10 mouse cellular contexts compared by ENCODE assay signal in genomic region chr17:25801029-25801428, GRCm38 (mm10). TPM values are rescaled to one million over a fixed set of nuclear protein-coding genes. Genes with fewer than 3 reads are reported as not detected.
A peak's percentile ranks its signal among the peaks of the same experiment; 100 is the strongest.
DNase-seq lines count a peak whose midpoint lies in the region; ATAC-seq and TF ChIP-seq lines count a peak whose summit lies in the region.
"Had no signal": no experiment of that assay in that cellular context is flagged by ENCODE, and none has a peak within 500 bp of the region (broad histone marks: within the 10 kb centered on the region; RNA-seq: fewer than 3 reads in every experiment).

No protein-coding gene starts in this region.

- no peaks in the 10 kb centered on the region for H3K9me3 ChIP-seq in hindbrain, embryonic 10.5 days
- H3K9me3 ChIP-seq in hindbrain, embryonic 13.5 days: no peaks in the 10 kb centered on the region
- H3K9me3 ChIP-seq in E14TG2a.4 (ENCODE audit: low read length): no peaks in the 10 kb centered on the region
- H3K9me3 ChIP-seq in forebrain, postnatal 0 days (ENCODE audit: low read length): no peaks in the 10 kb centered on the region
- H3K9me3 ChIP-seq: embryonic facial prominence, embryonic 15.5 days had no signal

- 11% methylated on average over 6 of the region's 6 CpGs for WGBS in hindbrain, embryonic 10.5 days
- WGBS in hindbrain, embryonic 13.5 days: 9% methylated on average over 6 of the region's 6 CpGs
- 5% methylated on average over 6 of the region's 6 CpGs for WGBS in forebrain, postnatal 0 days

- peaks cover 46% of the 10 kb centered on the region for H3K4me1 ChIP-seq in hindbrain, embryonic 10.5 days (replicated peaks)
- peaks cover 41% of the 10 kb centered on the region for H3K4me1 ChIP-seq in hindbrain, embryonic 13.5 days (replicated peaks)
- H3K4me1 ChIP-seq in E14TG2a.4 (replicated peaks; ENCODE audit: low read depth, low read length): peaks cover 21% of the 10 kb centered on the region
- peaks cover 9% of the 10 kb centered on the region; the same call in 1 of the 2 replicates for H3K4me1 ChIP-seq in forebrain, postnatal 0 days (ENCODE audit: insufficient read depth)

- H3K4me3 ChIP-seq in hindbrain, embryonic 10.5 days: no peak overlapping the region
- no peak overlapping the region for H3K4me3 ChIP-seq in hindbrain, embryonic 13.5 days
- no peak overlapping the region for H3K4me3 ChIP-seq in E14TG2a.4 (replicated peaks; ENCODE audit: low read length)
- H3K4me3 ChIP-seq in forebrain, postnatal 0 days (ENCODE audit: low read depth, low read length): no peak overlapping the region
- H3K4me3 ChIP-seq: embryonic facial prominence, embryonic 15.5 days had no signal

- H3K36me3 ChIP-seq in hindbrain, embryonic 10.5 days: no peaks in the 10 kb centered on the region
- no peaks in the 10 kb centered on the region for H3K36me3 ChIP-seq in hindbrain, embryonic 13.5 days
- H3K36me3 ChIP-seq in E14TG2a.4 (ENCODE audit: insufficient read depth, low read length): no peaks in the 10 kb centered on the region
- no peaks in the 10 kb centered on the region for H3K36me3 ChIP-seq in forebrain, postnatal 0 days (ENCODE audit: insufficient read depth)
- H3K36me3 ChIP-seq: embryonic facial prominence, embryonic 15.5 days had no signal

- TF ChIP-seq CTCF in E14TG2a.4 (conservative IDR thresholded peaks at IDR 0.05; ENCODE audit: low read length): peak; percentile 79
- peak; percentile 87 for TF ChIP-seq CTCF in forebrain, postnatal 0 days (IDR thresholded peaks at IDR 0.05; ENCODE audit: low read depth)

- ATAC-seq in hindbrain, embryonic 13.5 days (ENCODE audit: low FRiP score): no peak
- ATAC-seq in forebrain, postnatal 0 days: peak; percentile 32; the same call in 1 of the 2 replicates

- H3K4me2 ChIP-seq in hindbrain, embryonic 13.5 days: no peak overlapping the region
- H3K4me2 ChIP-seq in forebrain, postnatal 0 days (ENCODE audit: low read depth): no peak overlapping the region
- H3K4me2 ChIP-seq: embryonic facial prominence, embryonic 15.5 days had no signal

- H3K27ac ChIP-seq in hindbrain, embryonic 10.5 days: no peak overlapping the region
- no peak overlapping the region for H3K27ac ChIP-seq in hindbrain, embryonic 13.5 days
- H3K27ac ChIP-seq in forebrain, postnatal 0 days (ENCODE audit: low read depth, low read length): no peak overlapping the region
- H3K27ac ChIP-seq: embryonic facial prominence, embryonic 15.5 days; macrophage had no signal

- peaks cover 8% of the 10 kb centered on the region; the same call in 1 of the 2 replicates for H3K27me3 ChIP-seq in hindbrain, embryonic 10.5 days (ENCODE audit: insufficient read depth, poor library complexity, severe bottlenecking)
- peaks cover 8% of the 10 kb centered on the region for H3K27me3 ChIP-seq in hindbrain, embryonic 13.5 days
- H3K27me3 ChIP-seq in E14TG2a.4 (ENCODE audit: insufficient read depth, low read length): peaks cover 39% of the 10 kb centered on the region
- peaks cover 6% of the 10 kb centered on the region; the same call in 1 of the 2 replicates for H3K27me3 ChIP-seq in forebrain, postnatal 0 days (ENCODE audit: insufficient read depth, low read length)

- DNase-seq in hindbrain, embryonic 10.5 days (ENCODE audit: low spot score): peak; percentile 73
- DNase-seq in c-Kit-positive CD71-positive TER-119-positive erythroid progenitor cells, embryonic 14.5 days (ENCODE audit: low spot score): peak; percentile 67
- peak; percentile 82 for DNase-seq in forebrain, postnatal 0 days
- peak; percentile 80 to 81 for DNase-seq in kidney, postnatal 36 days
- DNase-seq in lung, postnatal 36 days: peak; percentile 90
- peak; percentile 80 for DNase-seq in thymus, postnatal 14 days

- H3K9ac ChIP-seq in hindbrain, embryonic 13.5 days: no peak overlapping the region
- no peak overlapping the region for H3K9ac ChIP-seq in forebrain, postnatal 0 days
- H3K9ac ChIP-seq: embryonic facial prominence, embryonic 15.5 days had no signal

RNA-seq across cellular contexts. Expression of gene Metrn, which starts 4.1 kb away (rescaled TPM):
- polyA plus RNA-seq in hindbrain, embryonic 10.5 days (2016; fragmentation: Nextera tagmentation; extraction: Ambion mirVana): 174 and 193 TPM in 2 replicates
- 45.4 and 57.6 TPM in 2 replicates for polyA plus RNA-seq in hindbrain, embryonic 13.5 days (2015; fragmentation: Nextera tagmentation; extraction: Ambion mirVana)
- total RNA-seq in forebrain, postnatal 0 days (2014; rRNA removed): 136 and 148 TPM in 2 replicates
- 56.9 and 59.3 TPM in 2 replicates for polyA plus RNA-seq in forebrain, postnatal 0 days (2015; fragmentation: Nextera tagmentation; extraction: Ambion mirVana)

RNA-seq across cellular contexts. Expression of gene AC134908.4, which starts 5.6 kb away (rescaled TPM):
- polyA plus RNA-seq in hindbrain, embryonic 10.5 days (2016; fragmentation: Nextera tagmentation; extraction: Ambion mirVana): 3.4 and 4.5 TPM in 2 replicates
- polyA plus RNA-seq in hindbrain, embryonic 13.5 days (2015; fragmentation: Nextera tagmentation; extraction: Ambion mirVana): 0.60 TPM in 1 of 2 replicates, not detected in the other
- total RNA-seq in forebrain, postnatal 0 days (2014; rRNA removed): 0.31 TPM in 1 of 2 replicates, not detected in the other
- 1.1 TPM in 1 of 2 replicates, not detected in the other for polyA plus RNA-seq in forebrain, postnatal 0 days (2015; fragmentation: Nextera tagmentation; extraction: Ambion mirVana)
- polyA plus RNA-seq: embryonic facial prominence, embryonic 15.5 days; macrophage had no signal

RNA-seq across cellular contexts. Expression of gene Fbxl16, which starts 7.9 kb away (rescaled TPM):
- polyA plus RNA-seq in hindbrain, embryonic 10.5 days (2016; fragmentation: Nextera tagmentation; extraction: Ambion mirVana): 11.0 and 16.7 TPM in 2 replicates
- 29.1 and 32.4 TPM in 2 replicates for polyA plus RNA-seq in hindbrain, embryonic 13.5 days (2015; fragmentation: Nextera tagmentation; extraction: Ambion mirVana)
- total RNA-seq in forebrain, postnatal 0 days (2014; rRNA removed): 97.6 and 133 TPM in 2 replicates
- polyA plus RNA-seq in forebrain, postnatal 0 days (2015; fragmentation: Nextera tagmentation; extraction: Ambion mirVana): 27.1 and 58.7 TPM in 2 replicates

RNA-seq across cellular contexts. Expression of gene Fam173a, which starts 8.3 kb away (rescaled TPM):
- polyA plus RNA-seq in hindbrain, embryonic 10.5 days (2016; fragmentation: Nextera tagmentation; extraction: Ambion mirVana): 68.1 and 76.0 TPM in 2 replicates
- polyA plus RNA-seq in hindbrain, embryonic 13.5 days (2015; fragmentation: Nextera tagmentation; extraction: Ambion mirVana): 86.6 and 86.8 TPM in 2 replicates
- total RNA-seq in forebrain, postnatal 0 days (2014; rRNA removed): 82.5 and 84.2 TPM in 2 replicates
- polyA plus RNA-seq in forebrain, postnatal 0 days (2015; fragmentation: Nextera tagmentation; extraction: Ambion mirVana): 76.0 and 78.3 TPM in 2 replicates

RNA-seq across cellular contexts. Expression of gene Ccdc78, which starts 14.6 kb away (rescaled TPM):
- polyA plus RNA-seq in hindbrain, embryonic 10.5 days (2016; fragmentation: Nextera tagmentation; extraction: Ambion mirVana): 0.95 and 1.2 TPM in 2 replicates
- polyA plus RNA-seq in hindbrain, embryonic 13.5 days (2015; fragmentation: Nextera tagmentation; extraction: Ambion mirVana): 0.16 and 0.36 TPM in 2 replicates
- total RNA-seq in forebrain, postnatal 0 days (2014; rRNA removed): 0.31 TPM in 1 of 2 replicates, not detected in the other
- 0.36 and 0.45 TPM in 2 replicates for polyA plus RNA-seq in forebrain, postnatal 0 days (2015; fragmentation: Nextera tagmentation; extraction: Ambion mirVana)
- polyA plus RNA-seq: macrophage had no signal
